Mouse (Mus musculus) ES-E14 (cell line): ENCODE data around the gene Rab1b. TPM values are rescaled to one million over a fixed set of nuclear protein-coding genes. Genes with fewer than 3 reads are reported as not detected.

Experiments used
- DNase-seq: peaks from one replicate; pipeline ENCODE4 v3.0.0-alpha.2; 2013; ENCODE audit warnings: low read depth, low spot score
- H3K27ac ChIP-seq: 2 replicates; pipeline ENCODE4 v1.5.1; 2012; ENCODE audit warnings: low read depth, mild to moderate bottlenecking, low read length, moderate library complexity, mixed read lengths; ENCODE audit not compliant: poor library complexity, insufficient read depth, severe bottlenecking
- H3K36me3 ChIP-seq: 2 replicates; pipeline ENCODE4 v1.6.1; 2012; ENCODE audit warnings: mild to moderate bottlenecking, low read length, moderate library complexity, mixed read lengths; ENCODE audit not compliant: control insufficient read depth, poor library complexity, insufficient read depth, severe bottlenecking
- H3K4me1 ChIP-seq, 2 experiments: fragments of 150-350 bp in 1 of 2; sonication (generic) in 1 of 2; 2 replicates each; pipeline ENCODE4 v1.6.1; 2012; ENCODE audit warnings: low read length in 2 of 2, mild to moderate bottlenecking in 1 of 2, mixed read lengths in 1 of 2; ENCODE audit not compliant: control insufficient read depth in 2 of 2, insufficient read depth in 2 of 2, poor library complexity in 1 of 2
- H3K4me3 ChIP-seq, 2 experiments: fragments of 150-350 bp in 1 of 2; sonication (generic) in 1 of 2; 2 replicates each; pipeline ENCODE4 v1.5.1; 2012; ENCODE audit warnings: low read length in 2 of 2, low read depth in 1 of 2, mild to moderate bottlenecking in 1 of 2, mixed read lengths in 1 of 2; ENCODE audit not compliant: insufficient read depth in 1 of 2, poor library complexity in 1 of 2, severe bottlenecking in 1 of 2
- H3K9ac ChIP-seq: 2 replicates; pipeline ENCODE4 v1.6.1; 2012; ENCODE audit warnings: low read depth, mild to moderate bottlenecking, low read length, mixed read lengths; ENCODE audit not compliant: poor library complexity, insufficient read depth, severe bottlenecking
- H3K9me3 ChIP-seq: fragments of 150-350 bp; sonication (generic); 2 replicates; pipeline ENCODE4 v1.6.1; 2012; ENCODE audit warnings: low read depth, mild to moderate bottlenecking, low read length; ENCODE audit not compliant: control insufficient read depth, insufficient read depth
- CHD2 ChIP-seq: IDR thresholded peaks from 2 replicates; pipeline ENCODE4 v1.6.1; 2014; ENCODE audit warnings: mild to moderate bottlenecking, low read depth, low read length, inconsistent platforms
- HCFC1 ChIP-seq: IDR thresholded peaks from 2 replicates; pipeline ENCODE4 v1.6.1; 2012; ENCODE audit warnings: low read length, inconsistent platforms, borderline replicate concordance; ENCODE audit not compliant: insufficient read depth
- MAFK ChIP-seq: IDR thresholded peaks from 2 replicates; pipeline ENCODE4 v1.6.1; 2014; ENCODE audit warnings: mild to moderate bottlenecking, low read depth, low read length, inconsistent platforms; ENCODE audit not compliant: insufficient read depth
- ZC3H11A ChIP-seq: IDR thresholded peaks from 2 replicates; pipeline ENCODE4 v1.6.1; 2012; ENCODE audit warnings: low read depth, mild to moderate bottlenecking, inconsistent platforms, low read length, borderline replicate concordance
- ZNF384 ChIP-seq: IDR thresholded peaks from 2 replicates; pipeline ENCODE4 v1.6.1; 2012; ENCODE audit warnings: low read depth, low read length, inconsistent platforms
- in situ Hi-C, 2 experiments: fragments of 600-800 bp; cut with MboI; formaldehyde crosslinking; loops; one replicate each; pipeline ENCODE4 v1.15.1; 2025; ENCODE audit warnings: low sequenced_read_pairs in 2 of 2, inconsistent platforms in 1 of 2; ENCODE audit not compliant: unreplicated experiment in 2 of 2
- total RNA-seq: library from RNA; depleted of rRNA; stranded (reverse); fragments of 300-350 nt; gene quantifications from 2 replicates; pipeline ENCODE4 v1.2.3, GENCODE M21; 2012

Gene Rab1b
- total RNA-seq, 1 experiment: 96.9 TPM

DNA sequence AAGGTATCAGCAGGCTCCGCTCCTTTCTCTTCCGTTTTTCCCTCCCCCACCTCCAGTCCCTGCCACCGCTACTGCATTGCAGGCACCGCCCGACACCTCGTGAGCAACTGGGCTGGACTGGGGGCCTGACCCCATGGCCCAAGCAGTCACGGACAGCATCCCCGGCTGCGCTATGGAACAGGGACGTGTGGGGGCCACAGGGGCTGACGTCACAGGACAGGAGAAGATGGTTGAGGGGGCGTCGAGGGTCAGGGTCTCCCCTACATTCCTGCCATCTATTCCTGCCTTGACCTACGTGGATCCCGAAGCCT is 22.1 kb downstream of the Rab1b start:
- in situ Hi-C loops: no loop called here
- DNase-seq: no peak
- peak overlapping the region; percentile 76 to 85 for H3K4me3 ChIP-seq
- peaks cover 2 to 20% of the 10 kb centered on the region in 2 experiments; a peak in 3 of 4 replicates for H3K4me1 ChIP-seq
- H3K9me3 ChIP-seq: no peaks in the 10 kb centered on the region
- no peak for TF ChIP-seq ZNF384
- no peak for TF ChIP-seq ZC3H11A
- TF ChIP-seq MAFK: no peak
- TF ChIP-seq CHD2: no peak
- TF ChIP-seq HCFC1: no peak
- H3K36me3 ChIP-seq: peaks cover 2% of the 10 kb centered on the region; the same call in 1 of the 2 replicates
- no peak overlapping the region for H3K27ac ChIP-seq
- peak overlapping the region; percentile 74; the same call in 1 of the 2 replicates for H3K9ac ChIP-seq

DNA sequence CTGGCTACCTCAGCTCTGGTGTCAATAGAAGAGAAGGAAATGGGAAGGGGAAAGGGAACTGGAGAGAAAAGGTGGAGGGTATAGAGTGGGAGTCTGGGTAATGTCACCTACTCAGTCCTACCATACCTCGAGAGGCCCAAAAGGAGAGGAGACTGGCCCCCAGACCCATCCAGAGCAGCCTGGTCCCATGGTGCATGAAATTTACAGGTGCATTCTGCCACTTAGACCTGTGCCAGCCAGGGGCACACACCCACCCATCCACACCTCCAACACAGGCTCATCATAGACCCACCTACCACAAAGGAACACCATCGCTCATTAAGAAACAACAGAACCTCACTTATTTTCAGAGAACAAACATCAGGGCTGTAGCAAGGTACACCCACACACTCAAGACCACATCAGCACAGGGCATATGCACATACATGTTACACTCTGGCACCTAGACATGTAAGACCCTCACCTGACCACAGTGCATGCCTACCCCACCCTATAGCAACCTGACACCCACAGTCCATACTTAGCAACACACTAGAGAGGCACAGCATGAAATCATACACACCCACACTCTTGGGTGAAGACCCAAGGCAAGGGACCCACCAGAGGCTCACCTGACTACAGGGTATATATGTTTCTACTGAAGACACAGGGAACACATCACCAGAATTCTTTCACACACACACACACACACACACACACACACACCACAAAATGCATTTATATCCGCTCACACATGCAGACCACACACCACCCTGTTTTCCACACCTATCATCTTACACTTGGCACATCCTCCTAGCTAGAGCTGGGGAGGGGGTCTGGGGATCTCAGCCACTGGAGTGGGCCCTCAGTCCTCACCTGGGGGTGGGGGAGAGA is 22.7 kb downstream of the Rab1b start:
- no peak overlapping the region for H3K9ac ChIP-seq
- no peaks in the 10 kb centered on the region for H3K36me3 ChIP-seq
- H3K9me3 ChIP-seq: no peaks in the 10 kb centered on the region
- DNase-seq: no peak
- H3K4me1 ChIP-seq: peaks cover 2 to 18% of the 10 kb centered on the region in 2 experiments; a peak in 3 of 4 replicates
- TF ChIP-seq CHD2 (no peak), HCFC1 (no peak), ZNF384 (no peak), MAFK (no peak), ZC3H11A (no peak)
- in situ Hi-C loops: no loop called here
- no peak overlapping the region for H3K27ac ChIP-seq
- H3K4me3 ChIP-seq: peak overlapping the region; percentile 76 to 85; a peak in 2 of 4 replicates

DNA sequence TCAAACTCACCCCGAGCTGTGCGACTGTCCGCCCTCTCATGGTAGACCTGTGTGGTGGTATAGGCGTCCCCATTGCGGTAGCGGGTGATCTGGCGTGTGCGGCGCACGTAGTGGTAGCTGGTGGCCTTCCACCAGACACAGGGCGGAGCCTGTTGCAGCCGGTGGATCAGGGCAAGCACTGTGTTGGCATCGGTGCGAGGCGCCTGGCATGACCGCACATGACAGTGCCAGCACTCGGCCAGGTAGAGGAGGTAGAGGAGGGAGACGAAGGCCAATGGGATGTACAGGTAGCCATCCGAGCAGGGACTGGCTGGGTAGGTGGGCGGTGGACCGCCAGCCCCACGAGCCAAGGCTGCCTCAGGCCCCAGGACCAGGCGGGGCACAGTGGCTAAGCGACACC is 24.3 kb downstream of the Rab1b start:
- TF ChIP-seq CHD2 (no peak), HCFC1 (no peak), ZC3H11A (no peak), ZNF384 (no peak), MAFK (no peak)
- Histone ChIP-seq H3K36me3 (no peaks in the 10 kb centered on the region), H3K27ac (no peak overlapping the region), H3K9ac (no peak overlapping the region), H3K4me3 (peak overlapping the region; percentile 38 to 49; a peak in 3 of 4 replicates), H3K9me3 (no peaks in the 10 kb centered on the region), H3K4me1 (peaks cover 0 to 15% of the 10 kb centered on the region in 2 experiments; a peak in 2 of 4 replicates)
- no peak for DNase-seq
- in situ Hi-C loops: no loop called here

DNA sequence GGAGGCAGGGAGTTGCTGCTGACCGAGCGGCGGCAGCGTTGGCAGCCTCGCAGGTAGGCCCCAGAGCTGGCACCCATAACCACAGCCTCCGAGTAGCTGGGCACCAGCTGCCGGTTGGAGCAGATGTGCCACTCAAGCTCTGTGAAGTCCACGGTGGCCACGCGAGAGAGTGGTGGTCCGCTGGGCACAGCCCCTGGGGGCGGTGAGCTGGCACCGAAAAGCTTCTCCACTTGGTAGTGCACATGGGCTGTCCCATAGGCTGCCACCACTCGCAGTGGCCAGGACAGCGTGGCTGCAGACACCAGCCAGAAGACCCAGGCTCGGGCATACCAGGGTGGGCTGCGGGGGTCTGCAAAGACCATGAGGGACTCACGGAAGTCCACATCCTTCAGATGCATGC is 24.9 kb downstream of the Rab1b start:
- Histone ChIP-seq H3K4me3 (peak overlapping the region; percentile 38 to 49), H3K36me3 (no peaks in the 10 kb centered on the region), H3K27ac (no peak overlapping the region), H3K4me1 (peaks cover 0 to 11% of the 10 kb centered on the region in 2 experiments; a peak in 2 of 4 replicates), H3K9me3 (no peaks in the 10 kb centered on the region), H3K9ac (no peak overlapping the region)
- no peak for TF ChIP-seq ZC3H11A
- TF ChIP-seq CHD2: no peak
- DNase-seq: no peak
- in situ Hi-C loops: no loop called here

DNA sequence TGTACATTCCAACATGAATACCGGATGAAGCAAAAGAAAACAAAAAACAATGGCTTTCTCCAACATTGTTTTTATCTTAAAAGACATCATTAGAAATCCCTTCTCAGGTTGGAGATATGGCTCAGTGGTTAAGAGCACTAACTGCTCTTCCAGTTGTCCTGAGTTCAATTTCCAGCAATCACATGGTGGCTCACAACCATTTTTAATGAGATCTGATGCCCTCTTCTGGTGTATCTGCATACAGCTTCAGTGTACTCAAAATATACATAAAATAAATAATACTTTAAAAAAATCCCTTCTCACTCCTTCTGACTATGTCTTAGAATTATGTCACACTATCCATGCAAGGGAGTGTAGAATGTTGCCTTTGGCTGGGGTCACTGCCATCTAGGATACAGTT is 27.6 kb downstream of the Rab1b start:
- peaks cover 0 to 7% of the 10 kb centered on the region in 2 experiments; a peak in 1 of 4 replicates for H3K4me1 ChIP-seq
- DNase-seq: no peak
- no peaks in the 10 kb centered on the region for H3K36me3 ChIP-seq
- H3K4me3 ChIP-seq: no peak overlapping the region
- no peaks in the 10 kb centered on the region for H3K9me3 ChIP-seq
- in situ Hi-C loops: no loop called here
- no peak overlapping the region for H3K27ac ChIP-seq
- TF ChIP-seq HCFC1 (no peak), MAFK (no peak), CHD2 (no peak), ZNF384 (no peak), ZC3H11A (no peak)
- H3K9ac ChIP-seq: no peak overlapping the region
